Mouse (Mus musculus) limb, embryonic 11.5 days (tissue): Measurements from ENCODE around the gene Vldlr. TPM values are rescaled to one million over a fixed set of nuclear protein-coding genes. Genes with fewer than 3 reads are reported as not detected.

ENCODE experiments used
- ATAC-seq: fragments of 200-750 bp; cut with Nextera tagmentation; 2 replicates; pipeline ENCODE4 v1.8.0; 2017; ENCODE audit warnings: low read depth; ENCODE audit not compliant: insufficient number of reproducible peaks, low FRiP score, low TSS enrichment
- DNase-seq: peaks from one replicate; pipeline ENCODE4 v3.0.0-alpha.2; 2015; ENCODE audit warnings: low spot score
- H3K27ac ChIP-seq: fragments of 300-500 bp; sonication (generic); replicated peaks from 2 replicates; pipeline ENCODE4 v1.5.1; 2014; ENCODE audit warnings: low read depth, mild to moderate bottlenecking, low read length
- H3K27me3 ChIP-seq: fragments of 300-500 bp; sonication (generic); 2 replicates; pipeline ENCODE4 v1.6.1; 2014; ENCODE audit warnings: mild to moderate bottlenecking, low read length, mixed read lengths; ENCODE audit not compliant: control insufficient read depth, insufficient read depth
- H3K36me3 ChIP-seq: fragments of 300-500 bp; sonication (generic); 2 replicates; pipeline ENCODE4 v1.6.1; 2014; ENCODE audit warnings: mild to moderate bottlenecking, low read length, moderate library complexity, mixed read lengths; ENCODE audit not compliant: control insufficient read depth, insufficient read depth
- H3K4me1 ChIP-seq: fragments of 300-500 bp; sonication (generic); 2 replicates; pipeline ENCODE4 v1.6.1; 2014; ENCODE audit warnings: low read length, mixed read lengths; ENCODE audit not compliant: control insufficient read depth, insufficient read depth
- H3K4me2 ChIP-seq: fragments of 300-500 bp; sonication (generic); 2 replicates; pipeline ENCODE4 v1.6.1; 2014; ENCODE audit warnings: low read depth, mild to moderate bottlenecking, moderate library complexity; ENCODE audit not compliant: severe bottlenecking
- H3K4me3 ChIP-seq: fragments of 300-500 bp; sonication (generic); 2 replicates; pipeline ENCODE4 v1.5.1; 2014; ENCODE audit warnings: low read depth, low read length
- H3K9ac ChIP-seq: fragments of 300-500 bp; sonication (generic); 2 replicates; pipeline ENCODE4 v1.6.1; 2014; ENCODE audit warnings: mild to moderate bottlenecking, low read length
- H3K9me3 ChIP-seq: fragments of 300-500 bp; sonication (generic); 2 replicates; pipeline ENCODE4 v1.6.1; 2016; ENCODE audit warnings: low read length; ENCODE audit not compliant: control insufficient read depth
- WGBS: fragments of 180-500 bp; shearing (Covaris S2); extraction: QIAGEN DNeasy Blood & Tissue Kit; methylation state at CpG from one replicate; pipeline ENCODE4 v1.1.7; 2014; 5-methylcytosine and 5-hydroxymethylcytosine counted together
- polyA plus RNA-seq: library from polyadenylated mRNA; unstranded; fragments of >200 nt; fragmentation: Nextera tagmentation; extraction: Ambion mirVana; gene quantifications from 2 replicates; pipeline ENCODE4 v1.2.1, GENCODE M21; 2014

Gene Vldlr
- polyA plus RNA-seq, 1 experiment from 2014 or later: 2.4 TPM

DNA sequence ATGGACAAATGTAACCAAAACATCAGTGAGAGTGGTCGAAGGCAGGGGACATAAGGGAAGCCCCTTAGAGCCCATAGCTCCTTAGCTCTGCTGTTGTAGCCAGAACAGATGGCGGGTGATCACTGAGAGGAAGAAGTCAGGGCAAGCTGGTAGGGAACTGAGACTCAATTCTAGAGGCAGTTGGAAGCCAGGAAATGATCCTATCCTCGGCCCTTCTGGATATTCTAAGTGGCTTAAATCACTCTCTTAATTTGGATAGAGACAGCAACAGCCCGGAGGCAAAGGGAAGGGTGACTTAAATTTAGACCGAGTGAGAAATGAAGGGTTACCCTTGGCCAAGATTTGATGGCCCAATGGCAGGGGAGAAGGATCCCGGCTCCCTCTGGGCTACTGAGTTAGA, 6.8 kb downstream of the Vldlr start:
- Histone ChIP-seq H3K4me2 (no peak overlapping the region), H3K4me1 (peaks cover 4% of the 10 kb centered on the region; the same call in 1 of the 2 replicates), H3K36me3 (no peaks in the 10 kb centered on the region), H3K9ac (no peak overlapping the region), H3K4me3 (no peak overlapping the region), H3K27ac (no peak overlapping the region), H3K9me3 (no peaks in the 10 kb centered on the region), H3K27me3 (0 out of 2 replicates have a peak, but pooled peaks cover 2% of the 10 kb centered on the region)
- ATAC-seq: no peak
- DNase-seq: no peak
- 73% methylated on average over 6 of the region's 6 CpGs for WGBS

DNA sequence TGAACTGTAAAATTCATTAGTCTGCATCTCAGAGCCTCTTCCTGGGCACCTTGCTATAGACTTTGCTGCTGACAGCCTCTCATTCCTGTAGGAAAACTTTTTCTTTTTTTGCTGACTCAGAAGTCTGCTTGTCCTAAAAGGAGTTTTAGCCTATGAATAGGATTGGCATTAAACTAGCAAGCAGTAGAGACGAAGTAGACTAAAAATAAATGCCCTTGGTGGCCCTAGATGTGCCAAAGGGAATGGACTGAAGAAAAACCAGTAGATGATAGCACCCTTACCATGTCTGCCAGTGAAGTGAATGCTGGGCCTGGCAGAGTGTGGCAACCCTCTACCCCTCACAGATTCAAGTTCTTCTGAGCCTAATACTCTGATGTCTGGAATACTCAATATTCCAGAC, 8.1 kb downstream of the Vldlr start:
- H3K9me3 ChIP-seq: no peaks in the 10 kb centered on the region
- H3K4me3 ChIP-seq: no peak overlapping the region
- DNase-seq (no peak), ATAC-seq (no peak)
- H3K36me3 ChIP-seq: no peaks in the 10 kb centered on the region
- no peak overlapping the region for H3K27ac ChIP-seq
- 0 out of 2 replicates have a peak, but pooled peaks cover 2% of the 10 kb centered on the region for H3K27me3 ChIP-seq
- no peak overlapping the region for H3K9ac ChIP-seq
- WGBS: 64% methylated on average over 1 of the region's 1 CpGs
- no peak overlapping the region for H3K4me2 ChIP-seq
- H3K4me1 ChIP-seq: no peaks in the 10 kb centered on the region

DNA sequence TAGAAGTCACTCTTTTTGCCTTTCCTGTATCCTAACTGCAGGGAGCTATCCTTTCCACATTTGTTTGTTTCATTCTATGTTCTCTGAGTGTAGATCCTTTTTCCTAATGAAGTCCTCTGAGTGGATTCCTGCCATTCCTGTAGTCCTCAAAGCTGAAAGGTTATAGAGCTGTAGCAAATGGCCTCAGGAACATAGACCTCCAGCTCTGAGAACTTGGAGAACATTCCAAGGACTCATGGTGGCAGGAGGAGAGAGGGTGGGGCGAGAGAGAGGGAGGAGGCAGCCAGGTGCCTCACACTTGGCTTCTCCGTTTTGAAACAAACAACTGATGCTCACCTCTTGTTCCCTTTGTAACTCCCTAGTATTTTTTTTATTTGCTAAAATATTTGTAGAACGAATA, 10.3 kb downstream of the Vldlr start:
- no peaks in the 10 kb centered on the region for H3K9me3 ChIP-seq
- no peak for ATAC-seq
- 59% methylated on average over 3 of the region's 3 CpGs for WGBS
- H3K4me2 ChIP-seq: no peak overlapping the region
- no peaks in the 10 kb centered on the region for H3K27me3 ChIP-seq
- DNase-seq: no peak
- no peaks in the 10 kb centered on the region for H3K36me3 ChIP-seq
- H3K9ac ChIP-seq: no peak overlapping the region
- no peak overlapping the region for H3K4me3 ChIP-seq
- H3K4me1 ChIP-seq: no peaks in the 10 kb centered on the region
- no peak overlapping the region for H3K27ac ChIP-seq

DNA sequence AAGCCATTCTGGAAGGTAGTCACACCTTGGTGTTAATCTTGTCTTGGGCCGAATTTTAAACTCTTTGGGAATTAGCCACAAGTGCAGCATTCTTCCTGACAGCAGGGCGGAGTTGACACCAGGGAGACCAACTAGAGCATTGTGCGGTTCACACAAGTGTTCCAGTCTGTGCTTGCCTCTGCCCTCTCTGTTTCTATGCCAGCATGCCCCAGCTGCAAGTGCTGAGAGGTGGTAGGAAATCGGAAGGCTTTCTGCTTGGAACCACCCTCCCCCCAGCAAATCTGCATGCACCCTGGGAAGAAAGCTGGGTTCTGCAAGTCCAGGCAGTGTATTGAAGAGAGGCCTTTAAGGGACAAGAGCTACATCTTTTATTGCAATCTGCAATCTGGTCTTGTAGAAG, 10.8 kb downstream of the Vldlr start:
- Histone ChIP-seq H3K27ac (no peak overlapping the region), H3K4me2 (no peak overlapping the region), H3K9me3 (no peaks in the 10 kb centered on the region), H3K27me3 (no peaks in the 10 kb centered on the region), H3K9ac (no peak overlapping the region), H3K4me3 (no peak overlapping the region), H3K4me1 (no peaks in the 10 kb centered on the region), H3K36me3 (no peaks in the 10 kb centered on the region)
- DNase-seq (no peak), ATAC-seq (no peak)
- 43% methylated on average over 4 of the region's 4 CpGs for WGBS

GRCm38 (mm10) chr19:27228254-27228653, 12.0 kb downstream of the Vldlr start:
- H3K4me3 ChIP-seq: no peak overlapping the region
- no peaks in the 10 kb centered on the region for H3K9me3 ChIP-seq
- H3K27ac ChIP-seq: no peak overlapping the region
- H3K4me2 ChIP-seq: no peak overlapping the region
- no peaks in the 10 kb centered on the region for H3K36me3 ChIP-seq
- H3K4me1 ChIP-seq: no peaks in the 10 kb centered on the region
- WGBS: 90% methylated on average over 1 of the region's 1 CpGs
- H3K9ac ChIP-seq: no peak overlapping the region
- DNase-seq (no peak), ATAC-seq (no peak)
- H3K27me3 ChIP-seq: no peaks in the 10 kb centered on the region

DNA sequence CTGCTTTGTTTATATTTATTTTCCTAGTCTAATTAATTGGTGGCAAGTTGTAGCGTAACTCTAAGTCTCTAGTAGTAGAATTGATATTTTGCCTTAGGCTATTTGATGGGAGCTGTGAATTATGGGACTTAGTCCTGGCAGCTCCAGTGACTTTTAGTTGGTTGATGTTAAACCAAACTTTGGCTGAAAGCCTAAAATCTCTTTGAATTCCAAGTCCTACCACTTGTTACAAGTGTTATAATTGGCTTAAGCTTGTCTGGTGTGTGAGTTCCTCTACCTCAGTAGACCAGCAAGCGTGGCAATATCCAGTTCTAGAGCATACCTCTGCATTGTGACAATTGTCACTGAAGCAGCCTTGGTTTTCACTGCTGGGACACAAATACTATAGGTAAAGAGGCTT, 17.1 kb downstream of the Vldlr start:
- no peak for DNase-seq
- Histone ChIP-seq H3K4me3 (no peak overlapping the region), H3K9ac (no peak overlapping the region), H3K36me3 (no peaks in the 10 kb centered on the region), H3K27ac (no peak overlapping the region), H3K27me3 (no peaks in the 10 kb centered on the region), H3K4me2 (no peak overlapping the region), H3K9me3 (no peaks in the 10 kb centered on the region), H3K4me1 (no peaks in the 10 kb centered on the region)
- no peak for ATAC-seq
- 86% methylated on average over 2 of the region's 2 CpGs for WGBS

DNA sequence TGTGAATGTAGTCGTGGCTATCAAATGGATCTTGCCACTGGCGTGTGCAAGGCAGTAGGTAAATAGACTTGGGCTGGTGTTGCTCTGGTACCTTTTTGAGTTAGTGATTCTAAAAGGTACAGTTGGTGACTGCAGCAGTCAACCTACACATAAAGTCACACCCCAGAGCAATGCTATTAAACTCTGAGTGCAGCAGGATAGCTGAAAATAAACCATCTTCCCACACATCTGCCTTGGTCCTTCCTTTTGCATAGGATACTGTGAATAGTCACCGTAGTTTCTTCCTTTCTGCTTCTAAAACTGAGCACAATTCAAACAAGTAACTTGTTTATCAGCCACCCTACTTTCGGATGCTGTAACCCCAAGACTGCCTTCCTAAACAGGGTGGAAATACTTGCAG, 23.6 kb downstream of the Vldlr start:
- H3K9ac ChIP-seq: no peak overlapping the region
- no peak for ATAC-seq
- no peaks in the 10 kb centered on the region for H3K36me3 ChIP-seq
- H3K9me3 ChIP-seq: no peaks in the 10 kb centered on the region
- no peak overlapping the region for H3K4me2 ChIP-seq
- no peak overlapping the region for H3K27ac ChIP-seq
- DNase-seq: no peak
- 91% methylated on average over 4 of the region's 4 CpGs for WGBS
- no peaks in the 10 kb centered on the region for H3K4me1 ChIP-seq
- H3K27me3 ChIP-seq: no peaks in the 10 kb centered on the region
- no peak overlapping the region for H3K4me3 ChIP-seq

DNA sequence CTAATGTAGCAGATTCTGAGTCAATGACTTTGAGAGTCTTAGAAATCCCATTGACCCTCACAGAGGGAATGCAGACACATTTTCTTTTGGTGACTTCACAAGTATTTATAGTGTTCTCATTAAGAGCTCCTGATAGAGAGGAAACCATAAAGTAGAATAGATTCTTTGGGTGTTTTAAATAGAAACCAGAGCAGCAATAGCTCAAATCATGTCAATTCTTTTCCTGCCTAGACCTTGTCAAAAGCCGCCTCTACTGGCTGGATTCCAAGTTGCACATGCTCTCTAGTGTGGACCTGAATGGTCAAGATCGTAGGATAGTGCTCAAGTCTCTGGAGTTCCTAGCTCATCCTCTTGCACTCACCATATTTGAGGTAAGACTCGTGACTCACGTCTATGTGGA, 27.2 kb downstream of the Vldlr start:
- ATAC-seq (no peak), DNase-seq (no peak)
- Histone ChIP-seq H3K9me3 (no peaks in the 10 kb centered on the region), H3K36me3 (no peaks in the 10 kb centered on the region), H3K27ac (no peak overlapping the region), H3K4me3 (no peak overlapping the region), H3K9ac (no peak overlapping the region), H3K27me3 (no peaks in the 10 kb centered on the region), H3K4me2 (no peak overlapping the region), H3K4me1 (no peaks in the 10 kb centered on the region)
- 88% methylated on average over 4 of the region's 4 CpGs for WGBS

GRCm38 (mm10) chr19:27254756-27255155, 38.5 kb downstream of the Vldlr start:
- DNase-seq: no peak
- 90% methylated on average over 5 of the region's 5 CpGs for WGBS
- H3K27ac ChIP-seq: no peak overlapping the region
- no peak overlapping the region for H3K9ac ChIP-seq
- no peaks in the 10 kb centered on the region for H3K27me3 ChIP-seq
- H3K4me1 ChIP-seq: no peaks in the 10 kb centered on the region
- ATAC-seq: no peak
- no peak overlapping the region for H3K4me3 ChIP-seq
- H3K9me3 ChIP-seq: no peaks in the 10 kb centered on the region
- no peak overlapping the region for H3K4me2 ChIP-seq
- H3K36me3 ChIP-seq: no peaks in the 10 kb centered on the region
